Mouse (Mus musculus): Measurements from ENCODE around the gene Gm49361.
"Not testable (repeated sequence)": the region's sequence is repeated elsewhere in the genome, so short reads cannot be mapped to it uniquely, and the experiment has no call there.

Gene Gm49361

DNA sequence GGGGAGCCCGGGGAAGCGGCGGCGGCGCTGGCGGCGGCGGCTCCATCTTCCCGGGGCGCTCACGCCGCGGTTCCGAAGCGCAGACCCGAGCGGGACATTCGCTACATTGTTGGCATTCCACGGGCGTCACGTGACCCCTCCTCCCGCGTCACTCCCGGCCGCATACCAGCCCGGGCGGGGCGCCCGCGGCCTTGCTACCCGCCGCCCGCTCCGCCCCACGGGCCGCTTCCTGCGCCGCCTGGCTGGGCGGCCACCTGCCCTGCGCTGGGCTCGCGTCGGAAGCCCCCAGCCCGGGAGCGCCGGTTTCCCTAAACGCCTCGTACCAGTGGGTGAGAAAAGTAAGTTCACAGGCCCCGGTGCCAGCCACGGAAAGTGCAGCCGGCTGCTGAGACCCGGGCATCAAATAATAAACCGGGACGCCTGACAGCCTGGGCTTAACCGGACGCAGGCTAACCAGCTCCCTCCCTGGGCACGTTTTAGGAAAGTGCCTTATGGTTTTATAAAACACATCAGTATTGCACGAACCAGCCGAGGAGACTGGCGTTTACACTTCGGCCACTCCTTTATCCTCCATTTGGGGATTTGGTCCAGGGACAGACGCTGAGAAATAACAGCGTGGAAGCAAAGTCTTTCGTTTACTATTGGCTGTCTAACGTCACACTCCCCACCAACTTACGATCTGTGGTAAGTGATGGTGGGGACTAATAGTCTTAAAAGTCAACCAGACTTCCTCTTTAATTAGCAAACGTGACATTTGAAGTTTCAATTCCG, at the start of gene Gm49361:
Gene Gm49361, minus strand, starts transcription at position 103 of the 771 bp plus-strand sequence.
- peak; percentile 73 to 81 for DNase-seq (ENCODE audit: low read depth in 2 of 2, low spot score in 2 of 2)

DNA sequence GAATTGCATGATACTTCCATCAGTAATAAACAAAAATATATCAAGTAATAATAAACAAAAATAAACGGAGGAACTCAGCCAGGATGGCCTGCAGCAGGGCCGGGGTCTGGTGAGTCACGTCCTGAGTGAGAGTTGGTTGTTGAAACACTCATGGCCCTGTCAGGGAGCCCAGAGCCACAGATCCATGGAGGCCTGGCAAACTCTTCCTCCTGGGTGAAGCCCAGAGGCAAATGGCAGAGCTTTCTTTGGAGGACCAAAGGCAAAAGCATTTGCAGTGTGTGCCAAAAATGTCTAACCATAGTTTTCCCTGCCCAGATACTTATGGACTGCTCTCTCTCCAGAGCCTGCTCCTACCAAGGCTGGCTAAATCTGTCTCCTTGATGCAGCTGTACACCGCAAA, 45.3 kb upstream of the Gm49361 start:
- DNase-seq (ENCODE audit: low read depth in 2 of 2, low spot score in 2 of 2) = no peak

DNA sequence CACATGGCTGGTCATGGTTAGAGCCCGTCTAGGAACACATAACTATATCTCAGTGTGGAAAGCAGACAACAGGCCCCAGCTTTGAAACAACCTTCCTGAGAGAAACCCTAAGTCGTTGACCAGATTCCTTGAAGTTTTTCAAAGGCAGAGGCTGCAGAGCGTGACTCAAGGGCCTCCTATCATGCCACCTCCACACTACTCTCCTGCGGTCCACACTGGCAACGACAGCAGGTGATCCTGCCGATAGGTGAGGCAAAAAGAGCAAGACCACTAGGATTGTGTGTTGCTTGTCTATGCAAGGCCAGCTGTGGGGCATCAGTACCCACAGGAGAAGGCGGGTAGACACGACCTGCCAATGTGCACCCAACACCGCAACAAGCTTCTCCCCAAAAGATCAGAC, 43.9 kb upstream of the Gm49361 start:
- no peak for DNase-seq (ENCODE audit: low read depth in 2 of 2, low spot score in 2 of 2)

DNA sequence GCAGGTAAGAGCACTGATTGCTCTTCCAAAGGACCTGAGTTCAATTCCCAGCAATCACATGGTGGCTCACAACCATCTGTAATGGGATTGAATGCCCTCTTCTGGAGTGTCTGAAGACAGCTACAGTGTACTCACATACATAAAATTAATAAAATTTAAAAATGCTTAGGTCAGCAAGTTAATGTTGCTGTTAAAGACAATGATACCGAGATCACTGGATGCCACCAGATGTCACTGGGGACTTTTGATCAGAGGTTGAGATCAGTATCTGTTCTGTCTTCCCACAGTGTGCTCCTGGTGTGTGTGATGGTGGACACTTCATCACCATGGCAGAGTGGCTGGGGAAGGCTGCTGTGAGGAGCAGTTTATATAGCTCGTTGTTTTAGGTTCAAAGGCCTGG, 43.4 kb upstream of the Gm49361 start:
- no peak for DNase-seq (ENCODE audit: low read depth in 2 of 2, low spot score in 2 of 2)

DNA sequence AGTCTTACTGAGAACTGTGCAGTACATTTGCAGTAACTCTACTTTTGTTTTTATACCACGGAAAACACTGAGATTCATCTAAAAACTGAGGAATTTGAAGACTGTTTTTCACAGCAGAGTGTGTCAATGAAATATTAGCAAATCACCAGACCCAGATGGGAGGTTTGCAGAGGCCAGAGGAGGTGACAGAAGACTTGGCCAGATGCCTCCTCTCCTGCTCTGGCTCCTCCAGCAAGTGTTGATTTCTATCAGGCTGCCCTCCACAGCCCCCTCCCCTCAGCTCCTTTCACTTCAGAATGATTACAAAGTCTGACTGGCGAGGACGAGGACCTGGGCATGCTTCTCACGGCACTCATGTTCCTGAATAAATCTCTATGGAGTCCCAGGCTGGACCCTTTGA, 41.5 kb upstream of the Gm49361 start:
- no peak for DNase-seq (ENCODE audit: low read depth in 2 of 2, low spot score in 2 of 2)

DNA sequence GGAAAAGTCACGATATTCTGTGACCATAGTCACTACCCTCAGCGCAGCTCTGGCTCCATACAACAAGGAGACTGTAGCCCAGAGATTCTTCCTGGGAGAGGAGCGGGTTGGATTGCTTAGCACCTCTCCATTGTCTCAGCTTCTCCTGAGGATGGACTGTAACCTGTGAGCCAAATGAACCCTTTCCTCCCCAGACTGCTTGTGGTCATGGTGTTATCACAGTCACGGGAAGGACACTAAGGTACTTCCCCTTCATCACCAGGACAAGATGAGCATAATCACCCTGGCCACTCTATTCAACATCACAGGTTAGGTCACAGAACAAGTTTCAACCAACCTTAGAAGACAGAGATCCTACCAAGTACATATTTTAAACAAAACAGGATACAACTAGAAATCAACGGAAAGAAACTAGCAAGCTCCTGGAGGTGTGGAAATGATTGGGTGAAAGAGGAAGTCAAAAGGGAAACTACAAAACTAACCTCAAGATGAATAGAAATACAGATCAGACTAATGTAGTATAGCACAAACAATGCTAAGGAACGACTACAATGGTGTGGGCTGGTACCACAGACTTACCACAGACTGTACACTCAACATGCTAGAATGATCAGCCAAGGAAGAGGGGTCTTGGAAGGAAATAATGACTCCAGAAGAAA, 26.4 kb upstream of the Gm49361 start:
- no peak for DNase-seq (ENCODE audit: low read depth in 2 of 2, low spot score in 2 of 2)

DNA sequence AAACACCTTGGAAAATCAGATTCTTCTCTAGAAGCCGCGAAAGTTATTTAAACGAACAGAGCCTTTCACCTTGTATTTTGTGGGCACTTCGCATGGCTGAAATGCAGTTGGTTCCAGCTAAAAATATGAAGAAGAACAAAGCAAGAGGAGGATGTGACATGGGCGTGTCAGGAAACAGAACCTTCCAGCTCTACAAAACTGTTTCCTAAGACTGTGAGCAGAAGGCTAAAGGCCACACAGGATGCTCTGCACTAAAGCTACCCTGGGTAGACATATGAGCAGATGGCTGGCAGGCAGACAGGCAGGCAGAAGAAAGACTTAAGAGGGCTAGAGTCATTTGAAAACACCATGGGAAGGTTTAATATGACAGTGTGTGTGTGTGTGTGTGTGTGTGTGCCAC, 23.2 kb upstream of the Gm49361 start:
- DNase-seq (ENCODE audit: low read depth in 2 of 2, low spot score in 2 of 2) = no peak

DNA sequence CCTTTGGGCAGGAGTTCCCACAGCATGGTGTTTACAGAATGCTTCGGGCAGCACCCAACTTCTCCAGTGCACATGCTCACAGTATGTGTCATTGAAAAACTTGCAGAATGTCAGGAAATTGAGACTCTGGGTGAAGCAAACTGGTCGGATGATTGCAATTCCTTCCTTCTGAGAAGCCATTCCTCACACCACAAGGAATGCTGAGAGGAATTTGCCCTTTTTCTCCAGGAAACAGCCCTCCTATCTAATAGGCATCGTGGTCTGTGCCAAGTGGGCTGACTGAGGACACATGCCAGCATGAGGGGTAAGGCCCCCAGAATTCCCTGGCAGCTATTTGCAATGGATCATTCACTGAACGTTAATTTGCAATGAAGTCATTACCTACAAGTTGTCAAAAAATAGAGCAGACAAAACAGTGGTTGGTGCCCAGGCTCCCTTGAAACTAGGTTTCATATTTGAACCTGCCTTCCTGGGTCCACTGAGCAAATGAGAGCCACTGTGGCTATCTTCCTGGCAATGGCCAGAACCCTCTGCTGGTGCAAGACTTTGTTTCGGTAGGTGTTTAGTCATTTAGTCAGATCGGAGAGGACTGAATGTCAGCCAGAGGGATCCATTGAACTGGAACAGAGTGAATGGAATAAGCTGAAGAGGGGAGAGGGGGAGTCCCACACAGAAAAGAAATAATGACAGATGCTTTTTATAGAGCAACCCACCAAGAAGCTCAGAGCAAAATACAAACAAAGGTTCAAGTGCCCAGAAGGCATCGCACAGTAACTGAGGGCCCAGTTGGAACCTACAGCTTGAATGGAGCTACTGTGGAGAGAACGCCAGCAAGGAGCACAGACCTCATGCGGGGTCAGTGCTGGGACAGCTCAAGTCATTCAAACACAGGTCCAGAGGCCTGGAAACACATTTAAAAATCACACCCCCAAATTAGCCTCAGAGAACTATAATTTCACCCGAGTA, 14.8 kb upstream of the Gm49361 start:
- DNase-seq (ENCODE audit: low read depth in 2 of 2, low spot score in 2 of 2) = no peak

DNA sequence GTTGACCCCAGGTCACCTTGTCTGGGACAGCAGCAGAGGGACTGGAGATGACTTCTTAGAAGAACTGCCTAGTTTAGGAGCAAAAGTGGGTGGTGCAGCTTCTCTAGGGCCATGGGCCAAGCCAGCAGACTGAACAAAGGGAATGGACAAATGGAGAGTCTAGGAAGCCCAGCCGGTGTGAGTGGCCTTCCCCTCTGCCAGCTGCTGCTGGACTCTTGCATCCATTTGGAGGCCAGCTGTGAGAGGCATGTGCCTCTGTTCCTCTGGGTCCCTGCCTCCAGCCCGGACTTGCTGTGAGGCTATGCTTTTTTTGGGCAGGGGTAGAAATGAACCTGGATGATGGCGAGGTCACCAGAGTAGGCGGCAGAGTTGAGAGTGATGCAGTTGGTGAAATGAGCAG, 12.3 kb upstream of the Gm49361 start, which contains the start of gene Lats2:
Gene Lats2, minus strand, starts transcription at position 152 of the 400 bp plus-strand sequence.
- DNase-seq (ENCODE audit: low read depth in 2 of 2, low spot score in 2 of 2) = no peak

DNA sequence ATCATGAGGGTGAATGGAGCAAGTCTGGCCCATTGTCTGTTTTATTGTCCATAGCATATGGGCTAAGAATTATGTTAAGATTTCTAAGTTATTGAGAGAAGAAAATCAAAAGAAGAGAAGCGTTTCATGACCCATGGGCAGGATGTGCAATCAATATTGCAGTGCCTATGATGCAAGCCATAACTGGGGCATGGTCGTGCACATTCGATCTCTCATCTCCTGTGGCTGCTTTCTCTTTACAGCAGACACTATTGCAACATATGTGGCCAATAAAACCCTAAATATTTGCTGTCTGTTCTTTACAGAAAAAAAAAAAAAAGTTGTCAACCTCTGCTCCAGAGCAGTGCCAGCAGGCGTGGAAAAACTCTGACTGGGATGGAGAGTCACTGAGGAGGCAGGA, 10.2 kb upstream of the Gm49361 start:
- no peak for DNase-seq (ENCODE audit: low read depth in 2 of 2, low spot score in 2 of 2)

DNA sequence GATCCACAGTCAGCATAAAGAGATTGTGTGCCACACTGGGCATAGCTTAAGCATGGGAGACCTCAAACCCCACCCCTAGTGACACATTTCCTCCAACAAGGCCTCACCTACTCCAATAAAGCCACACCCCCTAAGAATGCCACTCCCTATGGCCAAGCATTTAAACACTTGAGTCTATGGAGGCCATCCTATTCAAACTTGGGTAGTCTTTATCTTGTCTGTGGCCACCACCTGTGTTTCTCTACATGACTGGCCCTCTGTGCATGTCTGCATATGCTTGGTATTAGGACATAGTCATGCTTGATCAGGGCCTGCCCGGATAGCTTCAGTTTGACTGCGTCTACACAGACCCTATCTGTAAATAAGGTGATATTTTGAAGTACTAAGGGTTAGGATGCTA, 9.8 kb upstream of the Gm49361 start:
- no peak for DNase-seq (ENCODE audit: low read depth in 2 of 2, low spot score in 2 of 2)

DNA sequence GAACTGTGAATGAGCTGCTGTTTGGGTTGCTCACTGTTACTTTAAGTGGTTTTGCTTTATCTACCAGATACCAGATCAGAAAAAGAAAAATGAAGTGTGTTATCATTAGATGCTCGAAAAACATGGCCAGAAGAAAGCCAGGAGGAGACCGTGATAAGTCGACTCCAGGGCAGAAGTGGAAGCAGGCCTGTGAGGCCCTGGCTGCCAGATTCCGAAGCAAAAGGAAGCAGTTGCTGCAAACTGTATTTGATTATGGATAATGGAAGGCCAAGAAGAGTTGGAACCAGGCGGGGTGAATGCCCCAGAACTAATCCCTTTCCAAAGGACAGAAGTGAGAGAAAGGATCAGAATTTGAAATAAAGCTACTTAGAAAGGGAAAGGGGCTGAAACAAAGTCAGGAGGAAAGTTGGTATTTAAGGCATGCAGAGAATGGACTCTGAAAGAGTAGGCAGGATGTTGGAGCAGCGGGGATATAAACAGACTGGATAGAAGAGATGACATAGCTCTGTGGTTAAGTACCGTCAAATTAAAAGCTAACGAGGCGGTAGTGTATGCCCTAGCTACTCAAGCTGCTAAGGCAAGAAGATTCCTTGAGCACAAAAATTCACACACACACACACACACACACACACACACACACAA, 7.6 kb upstream of the Gm49361 start:
- no peak for DNase-seq (ENCODE audit: low read depth in 2 of 2, low spot score in 2 of 2)

DNA sequence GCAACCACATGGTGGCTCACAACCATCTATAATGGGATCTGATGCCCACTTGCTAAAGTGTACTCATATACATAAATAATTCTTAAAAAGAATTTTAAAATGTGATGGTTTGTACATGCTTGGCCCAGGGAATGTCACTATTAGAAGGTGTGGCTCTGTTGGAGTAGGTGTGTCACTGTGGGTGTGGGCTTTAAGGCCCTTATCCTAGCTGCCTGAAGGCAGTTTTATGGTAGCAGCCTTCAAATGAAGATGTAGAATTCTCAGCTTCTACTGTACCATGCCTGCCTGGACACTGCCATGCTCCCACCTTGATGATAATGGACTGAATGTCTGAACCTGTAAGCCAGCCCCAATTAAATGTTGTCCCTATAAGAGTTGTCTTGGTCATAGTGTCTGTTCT, 5.1 kb upstream of the Gm49361 start:
- not testable (repeated sequence) for DNase-seq (ENCODE audit: low read depth in 2 of 2, low spot score in 2 of 2)

DNA sequence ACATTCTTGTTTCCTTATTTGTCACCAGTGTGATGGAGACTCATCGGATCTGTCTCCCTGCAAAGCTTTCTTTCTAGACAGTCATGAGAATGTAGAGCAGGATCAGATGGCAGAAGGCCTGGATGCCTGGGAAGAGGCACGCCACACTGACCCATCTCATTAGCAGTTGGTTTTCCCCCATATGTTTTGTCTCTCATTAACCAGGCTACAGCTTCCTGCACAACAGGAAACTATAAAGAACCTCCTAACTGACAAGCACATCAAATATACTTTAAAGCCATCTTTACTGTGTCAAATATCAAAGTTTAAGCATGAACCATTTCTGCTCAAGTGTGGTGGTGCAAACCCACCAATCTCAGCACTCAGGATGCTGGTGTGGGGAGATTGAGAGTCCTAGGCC, 3.6 kb upstream of the Gm49361 start:
- no peak for DNase-seq (ENCODE audit: low read depth in 2 of 2, low spot score in 2 of 2)

DNA sequence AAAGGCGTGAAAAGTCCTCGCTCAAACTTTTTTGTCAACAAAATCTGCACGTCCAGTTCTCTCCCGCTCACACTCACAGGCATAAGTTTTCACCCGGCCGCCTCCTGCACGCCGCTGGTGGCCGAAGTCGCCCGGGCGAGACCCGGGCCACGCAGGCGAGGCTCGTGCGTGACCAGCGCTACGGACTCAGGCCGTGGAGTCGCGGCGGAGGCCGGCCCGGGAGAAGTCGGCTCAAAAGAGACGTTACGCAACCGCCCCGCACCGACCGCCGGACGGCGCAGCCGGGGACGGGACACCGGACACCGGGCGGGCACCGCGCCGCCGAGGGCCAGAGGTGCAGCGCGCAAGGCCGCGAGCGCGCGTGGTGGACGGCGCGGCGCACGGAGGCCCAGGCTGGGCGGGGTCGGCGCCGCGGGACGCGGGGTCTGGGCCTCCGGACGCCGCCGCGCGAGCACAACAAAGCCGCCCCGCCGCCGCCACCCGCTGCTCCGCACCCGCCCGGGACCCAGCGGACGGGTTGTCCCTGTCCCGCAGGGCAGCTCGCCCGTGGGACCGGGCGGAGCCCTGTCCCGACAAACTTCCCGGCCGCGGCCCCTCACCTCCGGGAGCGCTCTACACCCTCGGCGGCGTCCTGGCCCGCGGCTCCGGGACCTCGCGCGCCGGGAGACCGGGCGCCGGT, 473 bp downstream of the Gm49361 start:
- DNase-seq (ENCODE audit: low read depth in 2 of 2, low spot score in 2 of 2) = no peak

DNA sequence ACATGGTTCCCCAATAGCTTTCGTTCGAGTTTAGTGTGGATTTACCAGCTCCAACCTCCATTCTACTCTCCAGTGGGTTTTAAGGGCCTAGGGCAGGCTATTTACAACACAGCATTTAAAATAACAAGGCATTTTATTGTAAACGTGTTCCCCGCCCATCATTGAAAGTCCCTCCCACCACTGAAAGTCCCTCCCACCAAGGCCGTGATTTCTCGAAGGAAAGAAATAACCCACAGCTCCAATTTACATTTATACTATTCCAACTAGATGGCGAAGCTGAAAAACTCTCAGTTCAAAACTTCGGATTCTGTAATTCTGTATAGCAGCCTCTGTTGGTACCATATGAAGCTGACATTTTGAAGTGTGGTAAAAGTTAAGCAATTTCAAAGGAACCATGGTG, 1.4 kb downstream of the Gm49361 start:
- no peak for DNase-seq (ENCODE audit: low read depth in 2 of 2, low spot score in 2 of 2)

DNA sequence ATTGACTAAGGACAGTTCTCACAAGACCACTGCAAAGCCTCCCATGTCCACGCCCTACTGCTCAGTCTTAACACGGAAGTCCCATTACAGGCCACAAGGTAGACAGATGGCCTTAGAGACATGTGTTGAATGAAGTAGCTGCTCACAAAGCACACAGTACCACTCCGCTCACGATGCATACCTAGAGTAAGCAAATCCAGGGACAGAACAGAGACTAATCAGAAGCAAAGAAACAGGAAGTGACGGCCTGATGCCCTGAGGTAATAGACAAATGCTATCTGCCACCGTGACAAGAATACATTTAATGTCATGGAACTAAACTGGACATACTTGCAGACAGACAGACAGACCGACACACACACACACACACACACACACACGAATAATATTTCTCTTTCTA, 5.3 kb downstream of the Gm49361 start:
- DNase-seq (ENCODE audit: low read depth in 2 of 2, low spot score in 2 of 2) = no peak

DNA sequence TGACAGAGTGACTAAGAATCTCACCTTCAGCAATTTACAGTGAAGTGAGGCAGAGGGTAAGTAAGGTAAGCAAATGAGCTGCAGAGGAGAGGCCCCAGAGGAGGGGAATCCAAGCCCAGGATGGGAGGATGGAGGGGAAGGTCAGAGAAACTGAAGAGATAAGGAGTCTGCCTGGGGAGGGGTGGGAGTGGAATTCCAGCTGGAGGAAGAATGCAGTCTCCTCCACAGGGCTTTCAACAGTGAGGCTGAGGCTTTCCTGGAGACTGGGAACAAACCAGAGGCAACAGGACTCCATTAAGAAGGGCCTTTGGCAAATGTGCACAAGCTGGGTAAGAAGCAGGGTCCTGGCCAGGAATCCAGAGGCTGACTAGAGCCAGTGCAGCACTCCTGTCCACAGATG, 8.8 kb downstream of the Gm49361 start:
- no peak for DNase-seq (ENCODE audit: low read depth in 2 of 2, low spot score in 2 of 2)

DNA sequence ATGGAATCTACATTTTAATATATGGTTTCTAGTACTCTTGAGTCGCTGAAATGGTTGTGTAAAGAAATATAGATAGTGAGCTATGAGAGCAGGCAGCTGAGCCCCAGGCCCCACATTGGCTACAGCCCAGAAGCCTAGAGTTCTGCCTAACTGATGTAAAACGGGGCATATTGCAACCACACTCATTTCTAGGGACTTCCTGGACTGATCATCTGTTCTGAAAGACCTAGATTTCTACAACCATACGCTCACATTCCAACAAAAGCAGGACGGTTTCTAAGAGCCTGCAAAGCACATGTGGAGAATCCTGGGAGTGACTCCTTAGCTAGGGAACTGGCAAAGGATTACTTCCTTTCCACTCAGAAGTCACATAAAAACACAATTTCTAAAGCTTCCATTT, 9.8 kb downstream of the Gm49361 start:
- no peak for DNase-seq (ENCODE audit: low read depth in 2 of 2, low spot score in 2 of 2)

DNA sequence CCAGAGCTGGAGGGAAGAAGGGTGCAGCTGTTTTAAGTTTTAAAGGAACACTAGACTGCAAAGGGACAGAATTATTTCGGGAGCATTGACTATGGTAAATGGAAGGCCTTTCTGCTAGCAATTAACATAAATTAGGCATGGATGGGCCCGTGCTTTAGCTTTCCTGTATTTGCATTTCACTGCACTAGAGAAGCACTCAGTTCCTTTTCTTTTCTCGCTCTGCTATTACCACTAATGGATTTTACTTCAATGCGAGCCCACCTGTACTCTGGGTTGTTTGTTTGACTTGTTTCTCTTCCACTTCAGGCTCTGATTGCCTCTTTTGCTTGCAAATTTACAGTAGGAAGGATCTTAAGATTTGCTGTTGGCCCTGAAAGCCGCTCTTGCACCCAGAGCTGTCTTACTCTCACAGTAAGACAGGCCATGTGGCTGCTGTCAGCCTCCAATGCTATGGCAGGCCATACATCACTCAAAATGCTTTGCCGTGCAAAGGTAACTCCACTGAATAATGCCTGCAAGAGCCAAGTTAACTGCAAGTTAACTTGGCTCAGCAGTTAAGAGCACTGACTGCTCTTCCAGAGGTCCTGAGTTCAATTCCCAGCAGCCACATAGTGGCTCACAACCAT, 13.1 kb downstream of the Gm49361 start:
- no peak for DNase-seq (ENCODE audit: low read depth in 2 of 2, low spot score in 2 of 2)
